Mouse (Mus musculus) liver, postnatal 0 days (tissue): ENCODE measurements around the gene Myoz2.

Experiments
- CTCF ChIP-seq: sonication (generic); IDR thresholded peaks from 2 replicates; pipeline ENCODE4 v1.5.1; 2016; ENCODE audit warnings: antibody characterized with exemption, low read depth
- EP300 ChIP-seq: IDR thresholded peaks from 2 replicates; pipeline ENCODE4 v1.6.1; 2016; ENCODE audit warnings: antibody characterized with exemption, low read depth, mild to moderate bottlenecking

GRCm38 (mm10) chr3:123064186-123064585, 29.4 kb upstream of the Myoz2 start:
- TF ChIP-seq CTCF (no peak), EP300 (no peak)
